Mouse (Mus musculus) liver, embryonic 11.5 days (tissue): Measurements from ENCODE around the gene Smagp. TPM values are rescaled to one million over a fixed set of nuclear protein-coding genes. Genes with fewer than 3 reads are reported as not detected.

ENCODE experiments used
- ATAC-seq: fragments of 200-750 bp; cut with Nextera tagmentation; replicated peaks from 2 replicates; pipeline ENCODE4 v1.8.0; 2017; ENCODE audit warnings: moderate number of reproducible peaks, mild to moderate bottlenecking, moderate TSS enrichment, moderate library complexity; ENCODE audit not compliant: low FRiP score
- DNase-seq: peaks from one replicate; pipeline ENCODE4 v3.0.0-alpha.2; 2017; ENCODE audit warnings: low spot score
- H3K27ac ChIP-seq: fragments of 300-500 bp; sonication (generic); 2 replicates; pipeline ENCODE4 v1.5.1; 2014; ENCODE audit warnings: mild to moderate bottlenecking, low read depth, low read length, control low read depth
- H3K27me3 ChIP-seq: fragments of 300-500 bp; sonication (generic); replicated peaks from 2 replicates; pipeline ENCODE4 v1.6.1; 2014; ENCODE audit warnings: low read length, mixed read lengths; ENCODE audit not compliant: control insufficient read depth, insufficient read depth
- H3K36me3 ChIP-seq: fragments of 300-500 bp; sonication (generic); 2 replicates; pipeline ENCODE4 v1.6.1; 2014; ENCODE audit warnings: mild to moderate bottlenecking, low read length, moderate library complexity, mixed read lengths; ENCODE audit not compliant: control insufficient read depth, insufficient read depth
- H3K4me1 ChIP-seq: fragments of 300-500 bp; sonication (generic); replicated peaks from 2 replicates; pipeline ENCODE4 v1.6.1; 2014; ENCODE audit warnings: low read length, mixed read lengths; ENCODE audit not compliant: control insufficient read depth, insufficient read depth
- H3K4me2 ChIP-seq: fragments of 300-500 bp; sonication (generic); 2 replicates; pipeline ENCODE4 v1.6.1; 2014; ENCODE audit warnings: mild to moderate bottlenecking, control low read depth, moderate library complexity
- H3K4me3 ChIP-seq: fragments of 300-500 bp; sonication (generic); 2 replicates; pipeline ENCODE4 v1.5.1; 2014; ENCODE audit warnings: low read depth, low read length, control low read depth
- H3K9ac ChIP-seq: fragments of 300-500 bp; sonication (generic); 2 replicates; pipeline ENCODE4 v1.6.1; 2014; ENCODE audit warnings: low read depth, low read length, control low read depth
- H3K9me3 ChIP-seq: fragments of 300-500 bp; sonication (generic); 2 replicates; pipeline ENCODE4 v1.6.1; 2016; ENCODE audit warnings: low read length, inconsistent platforms, mixed read lengths; ENCODE audit not compliant: control insufficient read depth
- WGBS: fragments of 180-500 bp; shearing (Covaris S2); extraction: QIAGEN DNeasy Blood & Tissue Kit; methylation state at CpG from one replicate; pipeline ENCODE4 v1.1.7; 2014; 5-methylcytosine and 5-hydroxymethylcytosine counted together
- polyA plus RNA-seq: library from polyadenylated mRNA; unstranded; fragments of >200 nt; fragmentation: Nextera tagmentation; extraction: Ambion mirVana; gene quantifications from 2 replicates; pipeline ENCODE4 v1.2.1, GENCODE M21; 2014

Gene Smagp
- polyA plus RNA-seq, 1 experiment from 2014 or later, result 15.6 TPM

GRCm38 (mm10) chr15:100660306-100660705 lies 23.6 kb upstream of the Smagp start:
- Histone ChIP-seq H3K4me2 (no peak overlapping the region), H3K9me3 (no peaks in the 10 kb centered on the region), H3K4me3 (no peak overlapping the region), H3K4me1 (peaks cover 5% of the 10 kb centered on the region), H3K27me3 (no peaks in the 10 kb centered on the region), H3K27ac (no peak overlapping the region), H3K36me3 (no peaks in the 10 kb centered on the region; the same call in 1 of the 2 replicates), H3K9ac (no peak overlapping the region)
- 77% methylated on average over 9 of the region's 9 CpGs for WGBS
- DNase-seq (no peak), ATAC-seq (no peak)

GRCm38 (mm10) chr15:100655201-100655600 lies 18.5 kb upstream of the Smagp start:
- H3K9ac ChIP-seq, result no peak overlapping the region
- DNase-seq (no peak), ATAC-seq (no peak)
- no peaks in the 10 kb centered on the region for H3K9me3 ChIP-seq
- WGBS, result 83% methylated on average over 5 of the region's 5 CpGs
- H3K36me3 ChIP-seq, result no peaks in the 10 kb centered on the region; the same call in 1 of the 2 replicates
- H3K27me3 ChIP-seq, result no peaks in the 10 kb centered on the region
- H3K27ac ChIP-seq, result no peak overlapping the region
- H3K4me1 ChIP-seq, result no peaks in the 10 kb centered on the region
- no peak overlapping the region for H3K4me3 ChIP-seq
- no peak overlapping the region for H3K4me2 ChIP-seq

GRCm38 (mm10) chr15:100654271-100654670 lies 17.5 kb upstream of the Smagp start:
- ATAC-seq (no peak), DNase-seq (no peak)
- no peaks in the 10 kb centered on the region for H3K4me1 ChIP-seq
- H3K9me3 ChIP-seq, result no peaks in the 10 kb centered on the region
- no peak overlapping the region for H3K9ac ChIP-seq
- no peak overlapping the region for H3K4me2 ChIP-seq
- WGBS, result 71% methylated on average over 1 of the region's 1 CpGs
- H3K27me3 ChIP-seq, result no peaks in the 10 kb centered on the region
- H3K4me3 ChIP-seq, result no peak overlapping the region
- H3K27ac ChIP-seq, result no peak overlapping the region
- H3K36me3 ChIP-seq, result no peaks in the 10 kb centered on the region; the same call in 1 of the 2 replicates

- no peak for ATAC-seq
- Histone ChIP-seq H3K9ac (no peak overlapping the region), H3K4me2 (no peak overlapping the region), H3K4me1 (no peaks in the 10 kb centered on the region), H3K27me3 (no peaks in the 10 kb centered on the region), H3K9me3 (no peaks in the 10 kb centered on the region), H3K27ac (no peak overlapping the region), H3K4me3 (no peak overlapping the region), H3K36me3 (no peaks in the 10 kb centered on the region; the same call in 1 of the 2 replicates)
- DNase-seq, result no peak
- WGBS, result 61% methylated on average over 9 of the region's 9 CpGs
Measured at GRCm38 (mm10) chr15:100651610-100652009, 14.9 kb upstream of the Smagp start.

GRCm38 (mm10) chr15:100650111-100650510 lies 13.4 kb upstream of the Smagp start:
- 81% methylated on average over 10 of the region's 10 CpGs for WGBS
- H3K27me3 ChIP-seq, result no peaks in the 10 kb centered on the region
- no peak overlapping the region for H3K4me3 ChIP-seq
- no peak overlapping the region for H3K27ac ChIP-seq
- H3K9me3 ChIP-seq, result no peaks in the 10 kb centered on the region
- DNase-seq (no peak), ATAC-seq (no peak)
- no peaks in the 10 kb centered on the region for H3K4me1 ChIP-seq
- H3K4me2 ChIP-seq, result no peak overlapping the region
- H3K9ac ChIP-seq, result no peak overlapping the region
- H3K36me3 ChIP-seq, result no peaks in the 10 kb centered on the region

- Histone ChIP-seq H3K9me3 (no peaks in the 10 kb centered on the region), H3K4me1 (no peaks in the 10 kb centered on the region), H3K9ac (no peak overlapping the region), H3K36me3 (no peaks in the 10 kb centered on the region), H3K27me3 (no peaks in the 10 kb centered on the region), H3K4me2 (no peak overlapping the region), H3K4me3 (no peak overlapping the region), H3K27ac (no peak overlapping the region)
- ATAC-seq, result no peak
- DNase-seq, result no peak
- 74% methylated on average over 6 of the region's 6 CpGs for WGBS
Measured at GRCm38 (mm10) chr15:100646161-100646560, 9.4 kb upstream of the Smagp start.

GRCm38 (mm10) chr15:100642451-100642850 lies 5.7 kb upstream of the Smagp start:
- no peak overlapping the region for H3K9ac ChIP-seq
- H3K27me3 ChIP-seq, result peaks cover 10% of the 10 kb centered on the region
- no peak overlapping the region for H3K27ac ChIP-seq
- H3K4me2 ChIP-seq, result no peak overlapping the region
- no peak for ATAC-seq
- H3K36me3 ChIP-seq, result no peaks in the 10 kb centered on the region
- H3K4me3 ChIP-seq, result no peak overlapping the region
- no peaks in the 10 kb centered on the region for H3K9me3 ChIP-seq
- WGBS, result 87% methylated on average over 7 of the region's 7 CpGs
- no peak for DNase-seq
- 0 out of 2 replicates have a peak, but pooled peaks cover 2% of the 10 kb centered on the region for H3K4me1 ChIP-seq

GRCm38 (mm10) chr15:100641226-100641810 lies 4.6 kb upstream of the Smagp start:
- no peak overlapping the region for H3K4me2 ChIP-seq
- H3K27ac ChIP-seq, result no peak overlapping the region
- H3K4me1 ChIP-seq, result peaks cover 9% of the 10 kb centered on the region
- WGBS, result 79% methylated on average over 16 of the region's 16 CpGs
- no peaks in the 10 kb centered on the region for H3K36me3 ChIP-seq
- H3K9ac ChIP-seq, result no peak overlapping the region
- DNase-seq (no peak), ATAC-seq (no peak)
- H3K27me3 ChIP-seq, result peaks cover 22% of the 10 kb centered on the region
- no peak overlapping the region for H3K4me3 ChIP-seq
- no peaks in the 10 kb centered on the region for H3K9me3 ChIP-seq

GRCm38 (mm10) chr15:100639972-100640750 lies 3.4 kb upstream of the Smagp start:
- no peak overlapping the region for H3K9ac ChIP-seq
- no peak for DNase-seq

More at GRCm38 (mm10) chr15:100639972-100640750, 3.4 kb upstream of the Smagp start:
- 72% methylated on average over 16 of the region's 16 CpGs for WGBS
- H3K36me3 ChIP-seq, result no peaks in the 10 kb centered on the region
- peaks cover 18% of the 10 kb centered on the region for H3K4me1 ChIP-seq
- no peaks in the 10 kb centered on the region for H3K9me3 ChIP-seq
- peaks cover 33% of the 10 kb centered on the region for H3K27me3 ChIP-seq
- ATAC-seq, result no peak
- H3K27ac ChIP-seq, result no peak overlapping the region
- no peak overlapping the region for H3K4me3 ChIP-seq
- H3K4me2 ChIP-seq, result no peak overlapping the region
